ENCODE assay signal across 9 mouse cellular contexts in the genomic region with DNA sequence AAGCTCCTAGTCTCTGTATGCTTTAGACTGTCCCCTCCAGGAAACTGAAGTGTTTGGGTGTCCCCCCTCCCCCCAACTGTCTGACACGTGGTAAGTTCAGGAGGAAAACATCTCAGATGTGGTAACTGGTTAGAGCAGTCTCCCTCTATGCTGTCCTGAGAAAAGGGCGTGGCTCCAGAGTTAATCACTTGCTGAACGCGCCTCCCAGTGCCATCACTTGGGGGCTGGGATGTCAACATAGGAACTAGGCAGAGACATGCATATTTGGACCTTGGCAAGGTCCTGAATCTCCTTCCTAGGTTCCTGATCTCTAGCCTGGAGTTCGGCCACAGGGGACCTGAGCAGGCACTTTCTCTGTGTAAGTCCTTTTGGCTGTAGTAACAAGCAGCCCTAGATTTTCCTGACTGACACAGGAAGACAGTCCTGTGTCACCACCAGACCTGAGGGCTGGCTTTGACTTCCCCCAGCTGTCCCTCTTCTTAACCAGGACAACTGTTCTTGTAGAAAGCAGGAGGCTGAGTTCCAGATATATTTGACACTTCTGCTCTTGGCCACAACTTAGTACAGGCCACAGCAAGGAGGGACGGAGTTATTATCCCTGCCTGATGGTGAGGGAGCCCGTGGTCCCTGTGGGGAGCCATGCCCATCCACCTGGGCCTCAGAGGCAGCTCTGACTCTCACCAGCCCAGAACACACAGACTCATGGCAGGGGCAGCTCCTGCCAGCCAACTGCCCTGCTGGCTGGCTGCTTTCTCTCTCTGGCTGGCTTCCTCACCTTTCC. TPM values are rescaled to one million over a fixed set of nuclear protein-coding genes. Genes with fewer than 3 reads are reported as not detected.
DNase-seq lines count a peak whose midpoint lies in the region; TF ChIP-seq lines count a peak whose summit lies in the region.
"Had no signal": no experiment of that assay in that cellular context is flagged by ENCODE, and none has a peak within 500 bp of the region (broad histone marks: within the 10 kb centered on the region; RNA-seq: fewer than 3 reads in every experiment).

No protein-coding gene starts in this region.

- H3K27ac ChIP-seq in heart, adult 2 months, result peak overlapping the region; percentile 38
- H3K27ac ChIP-seq: macrophage had no signal

- no peak overlapping the region for H3K4me3 ChIP-seq in heart, adult 2 months

- TF ChIP-seq EP300 in heart, adult 2 months (IDR thresholded peaks at IDR 0.05; ENCODE audit: insufficient read depth, low read depth, low read length), result no peak

- H3K9ac ChIP-seq in heart, adult 2 months (ENCODE audit: low read depth, low read length), result no peak overlapping the region

- no peaks in the 10 kb centered on the region for H3K27me3 ChIP-seq in heart, adult 2 months (ENCODE audit: control insufficient read depth, insufficient read depth, low read length)

- no peaks in the 10 kb centered on the region for H3K79me2 ChIP-seq in heart, adult 2 months (replicated peaks; ENCODE audit: control insufficient read depth, insufficient read depth, low read length)

- no peaks in the 10 kb centered on the region for H3K36me3 ChIP-seq in heart, adult 2 months (ENCODE audit: control insufficient read depth, insufficient read depth, low read length)

- no peak for TF ChIP-seq POLR2A in heart, adult 2 months (IDR thresholded peaks at IDR 0.05; ENCODE audit: insufficient read depth, low read depth, low read length)

- H3K4me1 ChIP-seq in heart, adult 2 months (ENCODE audit: control insufficient read depth, insufficient read depth, low read length), result peaks cover 7% of the 10 kb centered on the region

- peak in 1 of 2 experiments; percentile 42 for DNase-seq in heart, adult 2 months
- no peak for DNase-seq in heart, adult 11 months
- peak; percentile 53 to 69 for DNase-seq in spleen, postnatal 4 days (ENCODE audit: low spot score in 2 of 2)
- no peak for DNase-seq in spleen, postnatal 14 days (ENCODE audit: low spot score in 2 of 2)
- DNase-seq in kidney, postnatal 4 days, result peak; percentile 31 to 35
- peak; percentile 46 to 55 for DNase-seq in thymus, postnatal 36 days
- no peak for DNase-seq in adrenal gland, adult (ENCODE audit: inconsistent age in 2 of 2, low spot score in 1 of 2)
- DNase-seq in layer of hippocampus, adult 8-10 months (ENCODE audit: low spot score in 2 of 2), result no peak

- intact Hi-C loops in heart, adult 2 months (cut with DNase I), result no loop called here

- TF ChIP-seq CTCF in heart, adult 2 months (IDR thresholded peaks at IDR 0.05), result no peak

- 23% methylated on average over 7 of the region's 7 CpGs for WGBS in heart, adult 2 months

RNA-seq across cellular contexts. Expression of a gene that starts 28.9 kb away (rescaled TPM):
- total RNA-seq in heart, adult 2 months (2021), result 10 to 100 TPM; 11.5 to 12.6 TPM
- polyA plus RNA-seq in heart, adult 2 months (2012; rRNA removed), result 12.4 and 14.1 TPM in 2 replicates
- total RNA-seq in layer of hippocampus, adult 8-10 months (2022), result 1 to 10 TPM; 1.9 to 4.8 (median 3.0) TPM

RNA-seq across cellular contexts. Expression of a gene that starts 56.4 kb away (rescaled TPM):
- total RNA-seq in heart, adult 2 months (2021), result 10 to 100 TPM; 16.9 to 23.4 TPM
- 5.5 and 9.2 TPM in 2 replicates for polyA plus RNA-seq in heart, adult 2 months (2012; rRNA removed)
- total RNA-seq in layer of hippocampus, adult 8-10 months (2022), result 10 to 100 TPM; 44.4 to 47.8 (median 46.7) TPM

Comparison
In these comparisons a context has a peak if more than half of its experiments do, and no peak if none do; other contexts are left out.
1. DNase-seq: peak in spleen, postnatal 4 days (2 of 2), kidney, postnatal 4 days (2 of 2) and thymus, postnatal 36 days (2 of 2); none in heart, adult 11 months (single experiment), spleen, postnatal 14 days (0 of 2), adrenal gland, adult (0 of 2) and layer of hippocampus, adult 8-10 months (0 of 2).